Mouse (Mus musculus) lung, embryonic 14.5 days (tissue): ENCODE measurements around the gene Vav1. TPM values are rescaled to one million over a fixed set of nuclear protein-coding genes. Genes with fewer than 3 reads are reported as not detected.

Experiments
- ATAC-seq: fragments of 200-750 bp; cut with Nextera tagmentation; 2 replicates; pipeline ENCODE4 v1.8.0; 2017; ENCODE audit warnings: mild to moderate bottlenecking, moderate TSS enrichment, moderate library complexity; ENCODE audit not compliant: insufficient read depth
- DNase-seq: peaks from one replicate; pipeline ENCODE4 v3.0.0-alpha.2; 2015
- H3K27ac ChIP-seq: fragments of 300-500 bp; sonication (generic); 2 replicates; pipeline ENCODE4 v1.5.1; 2014; ENCODE audit warnings: low read depth, mild to moderate bottlenecking, moderate library complexity
- H3K27me3 ChIP-seq: fragments of 300-500 bp; sonication (generic); 2 replicates; pipeline ENCODE4 v1.6.1; 2014; ENCODE audit warnings: low read length, control low read depth; ENCODE audit not compliant: insufficient read depth
- H3K36me3 ChIP-seq: fragments of 300-500 bp; sonication (generic); 2 replicates; pipeline ENCODE4 v1.6.1; 2014; ENCODE audit warnings: control low read depth; ENCODE audit not compliant: insufficient read depth
- H3K4me1 ChIP-seq: fragments of 300-500 bp; sonication (generic); 2 replicates; pipeline ENCODE4 v1.6.1; 2014; ENCODE audit warnings: antibody characterized with exemption, control low read depth; ENCODE audit not compliant: insufficient read depth
- H3K4me2 ChIP-seq: fragments of 300-500 bp; sonication (generic); 2 replicates; pipeline ENCODE4 v1.6.1; 2014; ENCODE audit warnings: mild to moderate bottlenecking
- H3K4me3 ChIP-seq: fragments of 300-500 bp; sonication (generic); 2 replicates; pipeline ENCODE4 v1.5.1; 2014; ENCODE audit warnings: low read depth, low read length
- H3K9ac ChIP-seq: fragments of 300-500 bp; sonication (generic); 2 replicates; pipeline ENCODE4 v1.6.1; 2014
- H3K9me3 ChIP-seq: fragments of 300-500 bp; sonication (generic); 2 replicates; pipeline ENCODE4 v1.6.1; 2016; ENCODE audit warnings: low read depth, low read length, control low read depth
- CTCF ChIP-seq: IDR thresholded peaks from 2 replicates; pipeline ENCODE4 v1.5.1; 2016; ENCODE audit warnings: antibody characterized with exemption, low read depth
- WGBS: fragments of 180-500 bp; shearing (Covaris S2); extraction: QIAGEN DNeasy Blood & Tissue Kit; methylation state at CpG from one replicate; pipeline ENCODE4 v1.1.7; 2014; 5-methylcytosine and 5-hydroxymethylcytosine counted together
- polyA plus RNA-seq: library from polyadenylated mRNA; unstranded; fragments of >200 nt; fragmentation: Nextera tagmentation; extraction: Ambion mirVana; gene quantifications from 2 replicates; pipeline ENCODE4 v1.2.1, GENCODE M21; 2014

The Vav1 gene
- polyA plus RNA-seq, 1 experiment from 2014 or later, result 2.7 TPM

GRCm38 (mm10) chr17:57253306-57253705 is 25.6 kb upstream of the Vav1 start:
- ATAC-seq, result no peak
- Histone ChIP-seq H3K9ac (no peak overlapping the region), H3K4me3 (no peak overlapping the region), H3K4me1 (no peaks in the 10 kb centered on the region), H3K27me3 (no peaks in the 10 kb centered on the region), H3K9me3 (no peaks in the 10 kb centered on the region), H3K27ac (no peak overlapping the region), H3K4me2 (no peak overlapping the region), H3K36me3 (peaks cover 51% of the 10 kb centered on the region)
- no peak for TF ChIP-seq CTCF
- DNase-seq, result no peak
- WGBS, result 41% methylated on average over 6 of the region's 6 CpGs

GRCm38 (mm10) chr17:57255354-57255753 is 23.5 kb upstream of the Vav1 start:
- TF ChIP-seq CTCF, result no peak
- WGBS, result 85% methylated on average over 14 of the region's 14 CpGs
- Histone ChIP-seq H3K4me2 (no peak overlapping the region), H3K9ac (no peak overlapping the region), H3K9me3 (no peaks in the 10 kb centered on the region), H3K27me3 (no peaks in the 10 kb centered on the region), H3K36me3 (peaks cover 71% of the 10 kb centered on the region), H3K27ac (no peak overlapping the region), H3K4me1 (no peaks in the 10 kb centered on the region), H3K4me3 (no peak overlapping the region)
- ATAC-seq, result no peak
- DNase-seq, result no peak

- no peak overlapping the region for H3K9ac ChIP-seq
- no peaks in the 10 kb centered on the region for H3K4me1 ChIP-seq
- ATAC-seq (no peak), DNase-seq (no peak)
- no peak overlapping the region for H3K4me3 ChIP-seq
- H3K27ac ChIP-seq, result no peak overlapping the region
- WGBS, result 97% methylated on average over 22 of the region's 22 CpGs
- TF ChIP-seq CTCF, result no peak
- no peaks in the 10 kb centered on the region for H3K27me3 ChIP-seq
- H3K4me2 ChIP-seq, result no peak overlapping the region
- H3K9me3 ChIP-seq, result no peaks in the 10 kb centered on the region
- peaks cover 88% of the 10 kb centered on the region for H3K36me3 ChIP-seq
Measured at GRCm38 (mm10) chr17:57256921-57257485, 21.9 kb upstream of the Vav1 start.

- no peak overlapping the region for H3K4me2 ChIP-seq
- H3K27ac ChIP-seq, result no peak overlapping the region
- H3K9me3 ChIP-seq, result no peaks in the 10 kb centered on the region
- TF ChIP-seq CTCF, result no peak
- H3K9ac ChIP-seq, result no peak overlapping the region
- no peaks in the 10 kb centered on the region for H3K4me1 ChIP-seq
- no peak overlapping the region for H3K4me3 ChIP-seq
- 83% methylated on average over 3 of the region's 3 CpGs for WGBS
- ATAC-seq (no peak), DNase-seq (no peak)
- peaks cover 97% of the 10 kb centered on the region for H3K36me3 ChIP-seq
- H3K27me3 ChIP-seq, result no peaks in the 10 kb centered on the region
Measured at GRCm38 (mm10) chr17:57258191-57258590, 20.7 kb upstream of the Vav1 start.

- H3K4me1 ChIP-seq, result no peaks in the 10 kb centered on the region
- DNase-seq (no peak), ATAC-seq (no peak)
- no peak overlapping the region for H3K4me2 ChIP-seq
- H3K27ac ChIP-seq, result no peak overlapping the region
- TF ChIP-seq CTCF, result no peak
- no peaks in the 10 kb centered on the region for H3K9me3 ChIP-seq
- 85% methylated on average over 8 of the region's 8 CpGs for WGBS
- H3K27me3 ChIP-seq, result no peaks in the 10 kb centered on the region
- H3K4me3 ChIP-seq, result no peak overlapping the region
- no peak overlapping the region for H3K9ac ChIP-seq
- H3K36me3 ChIP-seq, result peaks cover 94% of the 10 kb centered on the region
Measured at GRCm38 (mm10) chr17:57259742-57260141, 19.2 kb upstream of the Vav1 start.

- no peak overlapping the region for H3K4me2 ChIP-seq
- TF ChIP-seq CTCF, result no peak
- no peak overlapping the region for H3K9ac ChIP-seq
- DNase-seq (no peak), ATAC-seq (no peak)
- H3K27me3 ChIP-seq, result no peaks in the 10 kb centered on the region
- no peak overlapping the region for H3K27ac ChIP-seq
- WGBS, result 75% methylated on average over 9 of the region's 9 CpGs
- peaks cover 87% of the 10 kb centered on the region for H3K36me3 ChIP-seq
- no peaks in the 10 kb centered on the region for H3K4me1 ChIP-seq
- H3K9me3 ChIP-seq, result no peaks in the 10 kb centered on the region
- H3K4me3 ChIP-seq, result no peak overlapping the region
Measured at GRCm38 (mm10) chr17:57260351-57260750, 18.5 kb upstream of the Vav1 start.

GRCm38 (mm10) chr17:57261286-57261685 is 17.6 kb upstream of the Vav1 start:
- WGBS, result 96% methylated on average over 4 of the region's 4 CpGs
- Histone ChIP-seq H3K9me3 (no peaks in the 10 kb centered on the region), H3K4me1 (no peaks in the 10 kb centered on the region), H3K9ac (no peak overlapping the region), H3K27me3 (no peaks in the 10 kb centered on the region), H3K4me3 (no peak overlapping the region), H3K4me2 (no peak overlapping the region), H3K27ac (no peak overlapping the region), H3K36me3 (peaks cover 78% of the 10 kb centered on the region)
- DNase-seq (no peak), ATAC-seq (no peak)
- no peak for TF ChIP-seq CTCF

GRCm38 (mm10) chr17:57261796-57262195 is 17.1 kb upstream of the Vav1 start:
- Histone ChIP-seq H3K36me3 (peaks cover 73% of the 10 kb centered on the region), H3K4me1 (no peaks in the 10 kb centered on the region), H3K9me3 (no peaks in the 10 kb centered on the region), H3K27ac (no peak overlapping the region), H3K27me3 (no peaks in the 10 kb centered on the region), H3K9ac (no peak overlapping the region), H3K4me2 (no peak overlapping the region), H3K4me3 (no peak overlapping the region)
- TF ChIP-seq CTCF, result no peak
- WGBS, result 29% methylated on average over 1 of the region's 1 CpGs
- DNase-seq (no peak), ATAC-seq (no peak)
